16 mouse cellular contexts compared by ENCODE assay signal in genomic region chr7:29355406-29355805, GRCm38 (mm10). TPM values are rescaled to one million over a fixed set of nuclear protein-coding genes. Genes with fewer than 3 reads are reported as not detected.
DNase-seq lines count a peak whose midpoint lies in the region.
"Had no signal": no experiment of that assay in that cellular context is flagged by ENCODE, and none has a peak within 500 bp of the region (broad histone marks: within the 10 kb centered on the region; RNA-seq: fewer than 3 reads in every experiment).

No protein-coding gene starts in this region.

- peak; percentile 77 for DNase-seq in adrenal gland, adult 2 months
- no peak for DNase-seq in adrenal gland, postnatal 4 days (ENCODE audit: low spot score in 2 of 2)
- DNase-seq in testis, postnatal 14 days (ENCODE audit: low spot score), result peak; percentile 68
- DNase-seq in testis, postnatal 10 days (ENCODE audit: low spot score), result no peak
- peak; percentile 29 for DNase-seq in adrenal gland, postnatal 25 days
- DNase-seq in right cerebral cortex, postnatal 25 days, result no peak
- DNase-seq in left cerebral cortex, postnatal 14 days (ENCODE audit: low spot score in 2 of 2), result no peak
- DNase-seq: B cell, adult 2 months; cerebellum, adult 18-20 months; cerebellum, adult 9-10 months; cerebellum, postnatal 14 days; gastrocnemius, postnatal 36 days; heart, adult 2 months; heart, postnatal 14 days; heart, postnatal 4 days had no signal

- intact Hi-C loops in left cerebral cortex, postnatal 14 days (cut with DNase I), result no loop called here

RNA-seq across cellular contexts. Expression of gene Dpf1, which starts 51.7 kb away (rescaled TPM):
- 1 to 10 TPM; 1.5 to 3.3 TPM for total RNA-seq in adrenal gland, adult 2 months (2021)
- polyA plus RNA-seq in adrenal gland, adult 2 months (2012; rRNA removed), result 2.9 and 3.1 TPM in 2 replicates
- 1 to 10 TPM; 5.0 to 5.7 TPM for total RNA-seq in adrenal gland, postnatal 4 days (2021)
- 0.95 and 1.6 TPM in 2 replicates for total RNA-seq in adrenal gland, postnatal 25 days (2021)
- total RNA-seq in left cerebral cortex, postnatal 14 days (2021), result 100 to 1,000 TPM in 1 of 2 experiments, 10 to 100 TPM in 1; 97.6 to 105 TPM
- total RNA-seq: granulocyte monocyte progenitor cell, adult 5-6 weeks had no signal

Comparison
In these comparisons a context has a peak if more than half of its experiments do, and no peak if none do; other contexts are left out.
1. DNase-seq: peak in adrenal gland, adult 2 months (single experiment), testis, postnatal 14 days (single experiment) and adrenal gland, postnatal 25 days (single experiment); none in adrenal gland, postnatal 4 days (0 of 2), testis, postnatal 10 days (single experiment), right cerebral cortex, postnatal 25 days (single experiment) and left cerebral cortex, postnatal 14 days (0 of 2).
2. RNA of gene Dpf1, which starts 51.7 kb away (total RNA-seq): 97.6 to 105 TPM in left cerebral cortex, postnatal 14 days; 5.0 to 5.7 TPM in adrenal gland, postnatal 4 days, 1.5 to 3.3 TPM in adrenal gland, adult 2 months and 0.95 to 1.6 TPM in adrenal gland, postnatal 25 days; every median in the first group is over 10 times any median in the second.